Mouse (Mus musculus) ES-E14 (cell line): ENCODE data around the gene Lhfp.

Source experiments
- CHD2 ChIP-seq: IDR thresholded peaks from 2 replicates; pipeline ENCODE4 v1.6.1; 2014; ENCODE audit warnings: mild to moderate bottlenecking, low read depth, low read length, inconsistent platforms
- HCFC1 ChIP-seq: IDR thresholded peaks from 2 replicates; pipeline ENCODE4 v1.6.1; 2012; ENCODE audit warnings: low read length, inconsistent platforms, borderline replicate concordance; ENCODE audit not compliant: insufficient read depth
- ZNF384 ChIP-seq: IDR thresholded peaks from 2 replicates; pipeline ENCODE4 v1.6.1; 2012; ENCODE audit warnings: low read depth, low read length, inconsistent platforms

GRCm38 (mm10) chr3:53004406-53005114 is 36.8 kb upstream of the Lhfp start:
- TF ChIP-seq HCFC1 (no peak), ZNF384 (no peak), CHD2 (no peak)
